Mouse (Mus musculus) CD4-positive naive resting alpha-beta T cell, adult 76 days (primary cell): ENCODE results near the gene Alb. TPM values are rescaled to one million over a fixed set of nuclear protein-coding genes. Genes with fewer than 3 reads are reported as not detected.

Experiments used
- total RNA-seq: library from RNA; stranded (reverse); gene quantifications from one replicate; pipeline ENCODE4 v1.2.4, GENCODE M21; 2023

Alb gene
- not detected for total RNA-seq

DNA sequence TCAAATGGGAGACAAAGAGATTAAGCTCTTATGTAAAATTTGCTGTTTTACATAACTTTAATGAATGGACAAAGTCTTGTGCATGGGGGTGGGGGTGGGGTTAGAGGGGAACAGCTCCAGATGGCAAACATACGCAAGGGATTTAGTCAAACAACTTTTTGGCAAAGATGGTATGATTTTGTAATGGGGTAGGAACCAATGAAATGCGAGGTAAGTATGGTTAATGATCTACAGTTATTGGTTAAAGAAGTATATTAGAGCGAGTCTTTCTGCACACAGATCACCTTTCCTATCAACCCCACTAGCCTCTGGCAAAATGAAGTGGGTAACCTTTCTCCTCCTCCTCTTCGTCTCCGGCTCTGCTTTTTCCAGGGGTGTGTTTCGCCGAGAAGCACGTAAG lies at the start of gene Alb:
Alb (plus strand) TSS at position 279 of the 400 bp plus-strand sequence.

DNA sequence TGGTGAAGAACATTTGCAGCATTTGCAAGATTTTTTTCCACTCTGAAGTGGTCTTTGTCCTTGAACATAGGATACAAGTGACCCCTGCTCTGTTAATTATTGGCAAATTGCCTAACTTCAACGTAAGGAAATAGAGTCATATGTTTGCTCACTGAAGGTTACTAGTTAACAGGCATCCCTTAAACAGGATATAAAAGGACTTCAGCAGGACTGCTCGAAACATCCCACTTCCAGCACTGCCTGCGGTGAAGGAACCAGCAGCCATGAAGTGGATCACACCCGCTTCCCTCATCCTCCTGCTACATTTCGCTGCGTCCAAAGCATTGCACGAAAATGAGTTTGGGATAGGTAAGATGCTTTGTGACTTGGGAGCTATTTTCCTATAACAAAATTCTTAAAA lies 29.8 kb downstream of the Alb start, which contains the start of gene Afp:
Afp (plus strand) TSS at position 220 of the 400 bp plus-strand sequence.

DNA sequence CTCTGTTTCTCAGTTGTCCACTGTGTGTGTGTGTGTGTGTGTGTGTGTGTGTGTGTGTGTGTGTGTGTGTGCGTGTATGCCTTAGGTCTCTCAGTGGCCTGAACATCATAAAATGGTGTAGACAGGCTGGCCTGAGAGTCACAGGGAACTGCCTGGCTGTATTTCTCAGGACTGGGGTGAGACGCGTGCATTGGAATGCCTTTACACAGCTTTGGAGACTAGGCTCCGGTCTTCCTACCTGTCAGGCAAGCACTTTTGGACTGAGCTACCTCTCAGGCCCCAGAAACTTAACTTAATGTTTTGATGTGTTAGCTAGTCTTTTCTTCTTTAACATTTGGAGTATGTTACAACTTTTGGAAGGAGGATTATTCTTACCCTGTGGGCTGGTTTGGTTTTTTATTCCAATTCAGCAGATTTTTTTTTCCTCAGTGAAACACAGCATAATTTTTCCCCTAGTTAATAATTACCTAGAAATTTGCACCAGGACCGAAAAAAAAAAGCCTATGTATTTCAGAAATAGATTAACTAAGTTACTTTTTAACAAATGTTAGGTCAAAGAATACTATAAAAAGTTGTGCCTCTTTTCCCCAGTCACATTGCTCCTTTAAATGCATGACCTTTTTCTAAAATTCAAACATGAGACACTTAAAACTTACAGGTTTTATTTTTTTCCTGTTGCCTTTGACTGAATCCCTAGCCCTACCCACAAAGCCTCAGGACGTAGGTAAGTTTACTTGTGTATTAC lies 57.8 kb downstream of the Alb start, which contains the start of gene Afm:
Afm (plus strand) TSS at position 577 of the 745 bp plus-strand sequence.

Other genes with a start within 250 kb of the Alb start
- 29.1 TPM for gene Cox18, start 236.9 kb upstream of the Alb start, total RNA-seq
- gene Ankrd17, start 94.3 kb upstream of the Alb start, total RNA-seq, result 163 TPM
- gene Gm9958, start 93.7 kb upstream of the Alb start, total RNA-seq, result 2.4 TPM
- 6.5 TPM for gene Afp, start 29.8 kb downstream of the Alb start, total RNA-seq
- not detected for gene Afm, start 58.0 kb downstream of the Alb start, total RNA-seq
- gene 5830473C10Rik, start 100.2 kb downstream of the Alb start, total RNA-seq, result not detected
- 0.59 TPM for gene Rassf6, start 179.8 kb downstream of the Alb start, total RNA-seq